Mouse (Mus musculus) MEL (cell line): Measurements from ENCODE around the gene Soga1. TPM values are rescaled to one million over a fixed set of nuclear protein-coding genes. Genes with fewer than 3 reads are reported as not detected.

ENCODE experiments used
- DNase-seq: peaks from one replicate; pipeline ENCODE4 v3.0.0; 2011; ENCODE audit warnings: low read depth, low spot score
- H3K27ac ChIP-seq: 2 replicates; pipeline ENCODE4 v1.5.1; 2012; ENCODE audit warnings: low read depth, mild to moderate bottlenecking, control low read depth, low read length, moderate library complexity; ENCODE audit not compliant: control insufficient read depth
- H3K27me3 ChIP-seq, 2 experiments: fragments of 150-350 bp in 1 of 2; sonication (generic) in 1 of 2; 2 replicates each; pipeline ENCODE4 v1.6.1; 2012; ENCODE audit warnings: low read length in 2 of 2, mild to moderate bottlenecking in 2 of 2, improper control_type of control experiment in 1 of 2, moderate library complexity in 1 of 2; ENCODE audit not compliant: insufficient read depth in 2 of 2, control insufficient read depth in 1 of 2
- H3K36me3 ChIP-seq, 2 experiments: 2 replicates each; pipeline ENCODE4 v1.6.1; 2012 to 2014; ENCODE audit warnings: low read length in 2 of 2, improper control_type of control experiment in 1 of 2, inconsistent platforms in 1 of 2, mild to moderate bottlenecking in 1 of 2; ENCODE audit not compliant: insufficient read depth in 2 of 2, control insufficient read depth in 1 of 2
- H3K4me1 ChIP-seq, 2 experiments: fragments of 150-350 bp in 1 of 2; sonication (generic) in 1 of 2; 2 replicates each; pipeline ENCODE4 v1.6.1; 2012; ENCODE audit warnings: low read length in 2 of 2, improper control_type of control experiment in 1 of 2, mild to moderate bottlenecking in 1 of 2; ENCODE audit not compliant: insufficient read depth in 2 of 2, control insufficient read depth in 1 of 2
- H3K4me3 ChIP-seq, 2 experiments: fragments of 150-350 bp in 1 of 2; sonication (generic) in 1 of 2; 2 replicates each; pipeline ENCODE4 v1.5.1; 2012; ENCODE audit warnings: low read depth in 2 of 2, low read length in 2 of 2, mild to moderate bottlenecking in 2 of 2, moderate library complexity in 2 of 2, control low read depth in 1 of 2, improper control_type of control experiment in 1 of 2; ENCODE audit not compliant: control insufficient read depth in 1 of 2, insufficient read depth in 1 of 2
- H3K79me2 ChIP-seq: 2 replicates; pipeline ENCODE4 v1.6.1; 2012; ENCODE audit warnings: mild to moderate bottlenecking, low read length, moderate library complexity; ENCODE audit not compliant: control insufficient read depth, poor library complexity, insufficient read depth
- H3K9ac ChIP-seq: 2 replicates; pipeline ENCODE4 v1.6.1; 2012; ENCODE audit warnings: low read depth, mild to moderate bottlenecking, control low read depth, low read length, moderate library complexity; ENCODE audit not compliant: control insufficient read depth, poor library complexity, severe bottlenecking
- H3K9me3 ChIP-seq: fragments of 150-350 bp; sonication (generic); replicated peaks from 2 replicates; pipeline ENCODE4 v1.6.1; 2012; ENCODE audit warnings: mild to moderate bottlenecking, low read length, improper control_type of control experiment, moderate library complexity; ENCODE audit not compliant: insufficient read depth
- BHLHE40 ChIP-seq: IDR thresholded peaks from 2 replicates; pipeline ENCODE4 v1.6.1; 2012; ENCODE audit warnings: low read depth, mild to moderate bottlenecking, inconsistent platforms, low read length, improper control_type of control experiment, borderline replicate concordance
- CHD1 ChIP-seq: IDR thresholded peaks from 2 replicates; pipeline ENCODE4 v1.6.1; 2012; ENCODE audit warnings: low read depth, mild to moderate bottlenecking, inconsistent platforms, low read length, improper control_type of control experiment
- CHD2 ChIP-seq: IDR thresholded peaks from 2 replicates; pipeline ENCODE4 v1.6.1; 2011; ENCODE audit warnings: low read length, improper control_type of control experiment
- CTCF ChIP-seq, 3 experiments: IDR thresholded peaks in 2 of 3; conservative IDR thresholded peaks in 1 of 3; 2 replicates each; pipeline ENCODE4 v1.5.1; 2011 to 2012; ENCODE audit warnings: low read length in 3 of 3, low read depth in 2 of 3, mild to moderate bottlenecking in 2 of 3, improper control_type of control experiment in 1 of 3, inconsistent platforms in 1 of 3, mixed read lengths in 1 of 3, moderate library complexity in 1 of 3; ENCODE audit not compliant: control insufficient read depth in 1 of 3, insufficient read depth in 1 of 3, poor library complexity in 1 of 3, severe bottlenecking in 1 of 3
- E2F4 ChIP-seq: IDR thresholded peaks from 2 replicates; pipeline ENCODE4 v1.6.1; 2011; ENCODE audit warnings: low read depth, low read length, improper control_type of control experiment, borderline replicate concordance
- EP300 ChIP-seq, 2 experiments: IDR thresholded peaks; 2 replicates each; pipeline ENCODE4 v1.6.1; 2011; ENCODE audit warnings: improper control_type of control experiment in 2 of 2, low read length in 2 of 2, low read depth in 1 of 2, mild to moderate bottlenecking in 1 of 2
- ETS1 ChIP-seq: IDR thresholded peaks from 2 replicates; pipeline ENCODE4 v1.6.1; 2012; ENCODE audit warnings: low read depth, mild to moderate bottlenecking, inconsistent platforms, low read length, improper control_type of control experiment, moderate library complexity
- GABPA ChIP-seq: IDR thresholded peaks from 2 replicates; pipeline ENCODE4 v1.6.1; 2012; ENCODE audit warnings: low read depth, mild to moderate bottlenecking, inconsistent platforms, low read length, improper control_type of control experiment, moderate library complexity
- GATA1 ChIP-seq: IDR thresholded peaks from 2 replicates; pipeline ENCODE4 v1.6.1; 2011; ENCODE audit warnings: low read depth, low read length, improper control_type of control experiment
- KAT2A ChIP-seq: conservative IDR thresholded peaks from 2 replicates; pipeline ENCODE4 v1.6.1; 2012; ENCODE audit warnings: low read depth, low read length, improper control_type of control experiment, inconsistent platforms
- MAX ChIP-seq: IDR thresholded peaks from 2 replicates; pipeline ENCODE4 v1.6.1; 2011; ENCODE audit warnings: low read length, improper control_type of control experiment
- MEF2A ChIP-seq: IDR thresholded peaks from 2 replicates; pipeline ENCODE4 v1.6.1; 2014; ENCODE audit warnings: low read depth, mild to moderate bottlenecking, inconsistent platforms, low read length, improper control_type of control experiment; ENCODE audit not compliant: poor library complexity, insufficient replicate concordance, severe bottlenecking; ENCODE audit errors: extremely low read depth
- MXI1 ChIP-seq: IDR thresholded peaks from 2 replicates; pipeline ENCODE4 v1.6.1; 2011; ENCODE audit warnings: mild to moderate bottlenecking, low read depth, low read length, improper control_type of control experiment
- MYB ChIP-seq: IDR thresholded peaks from 2 replicates; pipeline ENCODE4 v1.6.1; 2011; ENCODE audit warnings: mild to moderate bottlenecking, low read depth, low read length, improper control_type of control experiment
- MYC ChIP-seq: IDR thresholded peaks from 2 replicates; pipeline ENCODE4 v1.6.1; 2011; ENCODE audit warnings: low read depth, mild to moderate bottlenecking, low read length, improper control_type of control experiment, moderate library complexity
- NELFE ChIP-seq: IDR thresholded peaks from 2 replicates; pipeline ENCODE4 v1.6.1; 2011; ENCODE audit warnings: low read depth, low read length, improper control_type of control experiment
- POLR2AphosphoS2 ChIP-seq: IDR thresholded peaks from 2 replicates; pipeline ENCODE4 v1.6.1; 2011; ENCODE audit warnings: low read length, improper control_type of control experiment
- POLR2AphosphoS5 ChIP-seq: IDR thresholded peaks from 2 replicates; pipeline ENCODE4 v1.6.1; 2012; ENCODE audit warnings: low read depth, borderline replicate concordance, mild to moderate bottlenecking, inconsistent platforms, low read length, moderate library complexity, mixed read lengths
- RAD21 ChIP-seq: IDR thresholded peaks from 2 replicates; pipeline ENCODE4 v1.6.1; 2011; ENCODE audit warnings: mild to moderate bottlenecking, low read depth, low read length, improper control_type of control experiment
- RCOR1 ChIP-seq: IDR thresholded peaks from 2 replicates; pipeline ENCODE4 v1.6.1; 2012; ENCODE audit warnings: low read depth, mild to moderate bottlenecking, inconsistent platforms, low read length, improper control_type of control experiment
- SIN3A ChIP-seq: IDR thresholded peaks from 2 replicates; pipeline ENCODE4 v1.6.1; 2012; ENCODE audit warnings: low read length, improper control_type of control experiment, inconsistent platforms
- SMC3 ChIP-seq: IDR thresholded peaks from 2 replicates; pipeline ENCODE4 v1.6.1; 2011; ENCODE audit warnings: low read depth, low read length, improper control_type of control experiment
- TAL1 ChIP-seq: IDR thresholded peaks from 2 replicates; pipeline ENCODE4 v1.6.1; 2012; ENCODE audit warnings: mild to moderate bottlenecking, inconsistent platforms, low read length, moderate library complexity, mixed read lengths
- TBP ChIP-seq: IDR thresholded peaks from 2 replicates; pipeline ENCODE4 v1.8.0; 2011; ENCODE audit warnings: low read depth, low read length, improper control_type of control experiment
- USF1 ChIP-seq: IDR thresholded peaks from 2 replicates; pipeline ENCODE4 v1.6.1; 2014; ENCODE audit warnings: low read depth, mild to moderate bottlenecking, inconsistent platforms, low read length, improper control_type of control experiment, moderate library complexity
- USF2 ChIP-seq, 2 experiments: IDR thresholded peaks; 2 replicates each; pipeline ENCODE4 v1.6.1; 2011 to 2012; ENCODE audit warnings: improper control_type of control experiment in 2 of 2, low read length in 2 of 2, borderline replicate concordance in 1 of 2, inconsistent platforms in 1 of 2, low read depth in 1 of 2, mild to moderate bottlenecking in 1 of 2; ENCODE audit not compliant: insufficient read depth in 1 of 2
- ZC3H11A ChIP-seq: IDR thresholded peaks from 2 replicates; pipeline ENCODE4 v1.6.1; 2012; ENCODE audit warnings: low read depth, mild to moderate bottlenecking, inconsistent platforms, low read length, improper control_type of control experiment
- ZNF384 ChIP-seq: IDR thresholded peaks from 2 replicates; pipeline ENCODE4 v1.6.1; 2012; ENCODE audit warnings: low read depth, mild to moderate bottlenecking, inconsistent platforms, low read length, improper control_type of control experiment
- polyA plus RNA-seq, 2 experiments: library from polyadenylated mRNA; stranded (reverse) in 1 of 2; unstranded in 1 of 2; fragments of >175 nt in 1 of 2; fragments of >200 nt in 1 of 2; gene quantifications; 2 replicates each; pipeline versions ENCODE4 v1.2.1 to v1.2.4; 2012; ENCODE audit warnings: low replicate concordance in 2 of 2, low read depth in 1 of 2; ENCODE audit not compliant: insufficient read length in 2 of 2, insufficient read depth in 1 of 2, missing spikeins in 1 of 2
- total RNA-seq: library from RNA; depleted of rRNA; stranded (reverse); fragments of 300-350 nt; gene quantifications from 2 replicates; pipeline ENCODE4 v1.2.3, GENCODE M21; 2012

Soga1 gene
- total and polyA plus RNA-seq, 3 experiments, result 0.50 to 2.0 TPM; not detected in 1

DNA sequence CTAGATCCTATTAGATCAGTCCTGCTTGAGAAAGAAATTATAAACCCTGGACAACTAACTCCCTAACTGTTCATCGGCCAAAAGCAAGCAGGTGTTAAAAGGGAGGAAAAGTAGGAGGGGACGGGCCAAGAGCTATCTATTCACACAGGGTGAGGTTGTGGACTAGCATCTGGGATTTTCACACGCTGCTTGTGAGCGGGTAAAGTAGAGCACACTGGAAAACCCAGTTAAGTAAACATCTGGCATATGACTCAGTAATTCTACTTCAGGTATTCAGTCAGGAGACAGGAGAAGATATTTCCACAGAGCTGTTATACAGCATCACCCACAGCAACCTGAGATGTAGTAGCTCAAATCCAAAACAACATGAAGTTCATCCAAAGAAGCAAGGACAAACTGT lies 39.5 kb upstream of the Soga1 start:
- peaks cover 0 to 3% of the 10 kb centered on the region in 2 experiments; a peak in 2 of 4 replicates for H3K36me3 ChIP-seq

DNA sequence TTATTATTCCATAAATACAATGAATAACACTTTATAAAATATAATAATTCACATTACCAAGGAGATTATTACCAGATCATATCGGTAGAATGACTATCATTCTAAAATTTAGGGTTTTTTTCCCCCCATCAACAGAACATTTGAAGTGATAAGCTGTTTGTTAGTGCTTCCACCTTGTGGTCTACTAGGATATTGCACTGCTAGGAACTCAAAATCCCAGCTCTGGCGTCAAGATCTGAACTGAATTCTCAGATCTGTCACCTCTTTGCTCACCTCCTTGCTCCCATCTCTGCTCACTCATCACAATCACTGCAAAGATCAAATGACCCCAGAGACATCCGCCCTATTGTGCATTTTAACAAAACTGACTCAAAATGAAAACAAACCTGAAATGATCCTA lies 37.9 kb upstream of the Soga1 start:
- H3K9ac ChIP-seq, result no peak overlapping the region

More for the DNA sequence above, 39.5 kb upstream of the Soga1 start:
- no peaks in the 10 kb centered on the region for H3K79me2 ChIP-seq
- H3K27me3 ChIP-seq, result no peaks in the 10 kb centered on the region
- no peak for DNase-seq
- no peaks in the 10 kb centered on the region for H3K4me1 ChIP-seq
- H3K9ac ChIP-seq, result no peak overlapping the region
- H3K27ac ChIP-seq, result no peak overlapping the region
- H3K4me3 ChIP-seq, result no peak overlapping the region
- no peak for TF ChIP-seq TBP
- no peak for TF ChIP-seq MEF2A
- TF ChIP-seq RAD21, result no peak
- TF ChIP-seq EP300 (IDR thresholded peaks at IDR 0.05; ENCODE audit: low read depth in 1 of 2, low read length in 2 of 2), result no peak
- TF ChIP-seq MYC, result no peak
- TF ChIP-seq USF2 (IDR thresholded peaks at IDR 0.05; ENCODE audit: borderline replicate concordance in 1 of 2, insufficient read depth in 1 of 2, low read depth in 1 of 2, low read length in 2 of 2), result no peak
- TF ChIP-seq MYB, result no peak
- TF ChIP-seq SMC3, result no peak
- no peak for TF ChIP-seq POLR2AphosphoS2
- TF ChIP-seq, all 39 proteins: peak for 0
- H3K9me3 ChIP-seq, result no peaks in the 10 kb centered on the region

DNA sequence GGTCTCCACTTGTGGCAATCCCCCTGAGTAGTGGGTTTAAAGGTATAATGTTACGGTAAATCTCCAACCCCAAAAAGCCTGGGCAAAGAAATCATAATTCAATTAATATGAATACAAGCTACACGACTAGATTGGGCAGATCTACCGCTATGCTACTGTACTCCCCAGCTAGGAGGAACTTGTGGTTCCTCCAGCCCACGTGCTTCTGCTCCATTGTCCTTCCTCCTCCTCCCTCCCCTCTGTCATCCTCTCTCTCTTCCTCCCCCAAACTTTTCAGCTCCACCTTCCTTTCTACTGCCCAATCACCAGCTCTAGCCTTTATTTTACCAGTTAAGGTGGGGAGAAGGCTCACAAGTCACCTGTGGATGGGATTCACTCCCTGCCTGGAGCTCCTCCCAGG lies 29.2 kb upstream of the Soga1 start:
- Histone ChIP-seq H3K4me3 (no peak overlapping the region), H3K36me3 (peaks cover 5 to 6% of the 10 kb centered on the region in 2 experiments), H3K79me2 (no peaks in the 10 kb centered on the region), H3K27me3 (no peaks in the 10 kb centered on the region), H3K9me3 (no peaks in the 10 kb centered on the region), H3K27ac (no peak overlapping the region), H3K4me1 (no peaks in the 10 kb centered on the region; a peak in 1 of 4 replicates), H3K9ac (0 out of 2 replicates have a peak overlapping the region, but pooled peaks have one; percentile 24)
- DNase-seq, result peak; percentile 66
- TF ChIP-seq ZC3H11A (no peak), CHD2 (no peak), RCOR1 (no peak), CHD1 (no peak), SIN3A (no peak), E2F4 (no peak), NELFE (no peak), GABPA (no peak), MXI1 (peak; percentile 63), ETS1 (no peak), USF1 (peak; percentile 68), MYC (peak; percentile 76), POLR2AphosphoS5 (no peak), KAT2A (no peak), MAX (peak; percentile 68), ZNF384 (no peak), MYB (no peak)

More for the DNA sequence above, 37.9 kb upstream of the Soga1 start:
- Histone ChIP-seq H3K36me3 (peaks cover 0 to 3% of the 10 kb centered on the region in 2 experiments; a peak in 2 of 4 replicates), H3K79me2 (no peaks in the 10 kb centered on the region), H3K9me3 (no peaks in the 10 kb centered on the region), H3K27me3 (no peaks in the 10 kb centered on the region), H3K4me1 (no peaks in the 10 kb centered on the region), H3K4me3 (no peak overlapping the region), H3K27ac (no peak overlapping the region)
- TF ChIP-seq SMC3 (peak; percentile 58), TAL1 (no peak), RCOR1 (no peak), RAD21 (peak; percentile 49), BHLHE40 (no peak), CTCF (IDR thresholded peaks at IDR 0.05 in 2 of 3, conservative IDR thresholded peaks at IDR 0.05 in 1 of 3; ENCODE audit: control insufficient read depth in 1 of 3, insufficient read depth in 1 of 3, low read depth in 2 of 3, low read length in 3 of 3, poor library complexity in 1 of 3, severe bottlenecking in 1 of 3) (peak; percentile 13 to 76 (median 67); a peak in 4 of 6 replicates), GATA1 (0 out of 2 replicates have a peak, but pooled peaks have one; percentile 12)
- peak; percentile 76 for DNase-seq
